Mouse (Mus musculus): Measurements from ENCODE around the gene Atp8b4.
"Not testable (repeated sequence)": the region's sequence is repeated elsewhere in the genome, so short reads cannot be mapped to it uniquely, and the experiment has no call there.

Gene Atp8b4

GRCm38 (mm10) chr2:126500521-126500920 lies at the start of gene Atp8b4:
Gene Atp8b4 (minus strand): TSS chr2:126500674.
- DNase-seq: no peak

DNA sequence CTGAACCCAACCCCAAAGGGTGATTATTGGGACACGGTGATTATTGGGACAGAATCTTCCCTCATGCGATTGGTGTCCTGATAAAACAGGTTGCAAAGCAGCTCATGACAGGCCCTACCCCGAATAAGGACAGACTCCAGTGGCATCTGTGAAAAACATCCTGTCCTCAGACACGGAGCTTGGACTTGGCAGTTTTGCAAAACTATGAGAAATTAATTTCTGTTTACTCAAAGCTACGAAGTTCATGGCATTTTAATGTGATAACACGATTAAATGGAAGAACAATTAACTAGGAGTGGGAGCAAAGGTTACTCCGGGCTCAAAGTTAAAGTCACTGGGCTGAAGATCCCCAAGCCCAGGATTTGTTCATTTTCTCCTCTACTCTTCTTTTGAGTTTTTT lies 49.2 kb upstream of the Atp8b4 start:
- no peak for DNase-seq

DNA sequence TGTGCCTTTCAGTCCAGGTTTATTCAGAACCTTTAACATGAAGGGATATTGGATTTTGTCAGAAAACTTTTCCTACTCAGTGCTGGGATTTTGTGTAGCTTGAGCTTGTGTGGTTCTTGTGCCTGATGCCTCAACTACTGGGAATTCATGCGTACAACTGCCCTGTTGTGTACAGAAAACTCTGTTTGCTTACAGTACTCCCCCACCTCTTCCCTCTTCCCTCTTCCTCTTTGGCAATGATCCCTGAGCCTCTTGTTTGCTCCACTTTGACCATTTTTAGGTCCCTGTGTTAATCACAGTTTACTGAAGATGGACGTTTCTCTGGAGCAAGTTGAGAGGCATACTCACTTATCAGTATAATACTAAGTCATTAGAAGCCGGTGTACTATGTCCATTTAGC lies 45.9 kb upstream of the Atp8b4 start:
- DNase-seq: no peak

- DNase-seq: no peak
Observed at GRCm38 (mm10) chr2:126545297-126545696, 44.8 kb upstream of the Atp8b4 start.

DNA sequence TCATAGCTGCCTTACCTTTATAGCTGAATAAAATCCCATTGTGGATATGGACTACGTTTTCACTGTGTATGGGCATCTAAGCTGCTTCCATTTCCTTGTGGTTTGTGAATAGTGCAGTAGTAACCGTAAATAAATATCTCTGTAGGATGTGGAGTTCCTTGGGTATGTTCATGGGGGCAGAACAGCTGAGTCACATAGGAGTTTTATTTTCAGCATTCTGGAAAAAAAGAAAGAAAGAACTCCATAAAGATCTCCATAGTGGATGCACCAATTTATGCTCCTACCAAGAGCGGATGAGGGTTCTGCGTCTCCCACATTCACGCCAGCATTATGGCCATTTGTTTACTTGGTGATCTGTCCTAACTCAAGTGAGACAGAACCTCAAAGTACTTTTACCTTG lies 41.7 kb upstream of the Atp8b4 start:
- no peak for DNase-seq

GRCm38 (mm10) chr2:126540390-126540925 lies 40.0 kb upstream of the Atp8b4 start:
- no peak for DNase-seq

DNA sequence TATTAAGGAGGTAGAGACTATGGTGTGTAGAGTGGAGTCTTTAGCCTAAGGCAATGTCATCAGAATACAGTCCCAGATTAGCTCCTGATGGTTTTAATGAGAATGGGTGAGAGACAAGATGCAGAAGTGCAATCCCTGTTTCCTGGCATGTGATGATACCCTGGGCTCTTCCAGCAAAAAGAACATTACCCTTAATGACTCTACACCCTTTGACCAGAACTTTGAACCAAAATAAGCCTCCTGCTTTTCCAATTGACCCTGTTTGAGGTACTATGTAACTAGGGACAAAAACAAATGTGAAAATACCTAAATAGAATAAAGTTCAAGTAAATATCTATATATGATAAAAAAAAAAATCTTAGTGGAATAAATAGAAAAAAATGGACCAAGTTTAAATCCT lies 37.2 kb upstream of the Atp8b4 start:
- DNase-seq: no peak

DNA sequence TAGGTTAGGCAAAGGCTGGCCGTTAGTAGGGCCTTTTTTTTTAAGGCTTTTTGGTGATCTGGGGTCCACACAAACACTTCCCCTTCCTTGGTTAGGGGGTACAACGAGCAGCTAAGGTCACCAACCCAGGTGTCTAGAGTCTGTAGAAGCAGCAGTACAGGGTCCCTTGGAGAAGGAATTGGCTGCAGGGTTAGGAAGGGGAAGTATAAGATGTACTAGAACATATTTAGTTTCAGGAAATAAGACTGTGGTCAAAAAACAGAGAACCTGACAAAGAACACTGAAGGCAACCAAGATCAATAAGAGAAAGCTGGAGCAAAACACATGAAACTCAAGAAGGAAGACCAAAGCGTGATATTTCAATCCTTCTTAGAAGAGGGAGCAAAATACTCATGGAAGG lies 30.1 kb upstream of the Atp8b4 start:
- DNase-seq: no peak

DNA sequence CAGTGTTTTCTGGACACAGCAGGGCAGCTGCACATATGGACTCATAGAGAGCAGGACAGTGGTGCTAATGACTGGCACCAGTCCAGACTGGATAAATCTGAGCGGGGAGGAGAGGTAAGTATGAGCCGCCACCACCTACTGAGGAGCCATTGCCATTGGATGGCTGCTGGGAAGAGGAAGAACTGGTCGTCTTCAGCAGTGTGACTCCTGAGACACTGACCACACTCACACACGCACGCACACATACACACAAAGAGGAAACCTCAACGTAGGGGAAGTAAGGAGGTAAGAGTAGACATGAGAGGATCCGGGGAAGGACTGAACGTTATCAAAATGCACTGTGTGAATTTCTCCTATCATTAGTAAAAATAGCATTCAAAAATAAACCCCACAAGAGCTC lies 27.0 kb upstream of the Atp8b4 start:
- DNase-seq: no peak

GRCm38 (mm10) chr2:126524271-126524670 lies 23.8 kb upstream of the Atp8b4 start:
- DNase-seq: no peak

DNA sequence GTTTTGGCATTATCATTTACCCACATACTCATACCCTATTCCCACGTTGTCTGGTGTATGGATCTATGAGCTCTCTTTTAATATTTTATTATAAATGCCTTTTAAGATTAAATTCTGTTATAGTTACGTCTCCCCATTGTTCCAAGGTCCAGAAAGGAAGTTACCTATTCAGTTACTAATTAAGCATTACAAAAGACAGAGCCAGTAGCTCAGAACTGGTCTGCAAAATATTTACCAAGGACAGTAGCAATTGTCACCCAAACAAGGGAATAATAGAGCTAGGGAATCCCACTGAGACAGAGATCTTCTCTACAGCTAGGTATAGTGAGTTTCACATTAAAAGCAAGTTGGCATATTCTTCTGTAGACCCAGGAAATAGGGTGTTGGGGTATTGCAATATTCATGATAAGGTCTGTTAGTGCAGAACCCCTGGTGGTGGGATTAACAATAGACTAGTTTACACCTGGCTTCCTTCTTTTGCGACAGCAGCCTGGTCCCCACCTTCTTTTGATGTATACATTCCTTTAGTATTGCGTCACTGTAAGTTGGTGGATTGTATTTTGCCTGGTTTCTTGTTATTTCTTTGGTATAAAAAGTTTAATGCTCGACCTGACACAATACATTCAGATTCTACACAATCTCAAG lies 22.7 kb upstream of the Atp8b4 start:
- DNase-seq: not testable (repeated sequence)

GRCm38 (mm10) chr2:126522056-126522455 lies 21.6 kb upstream of the Atp8b4 start:
- no peak for DNase-seq

DNA sequence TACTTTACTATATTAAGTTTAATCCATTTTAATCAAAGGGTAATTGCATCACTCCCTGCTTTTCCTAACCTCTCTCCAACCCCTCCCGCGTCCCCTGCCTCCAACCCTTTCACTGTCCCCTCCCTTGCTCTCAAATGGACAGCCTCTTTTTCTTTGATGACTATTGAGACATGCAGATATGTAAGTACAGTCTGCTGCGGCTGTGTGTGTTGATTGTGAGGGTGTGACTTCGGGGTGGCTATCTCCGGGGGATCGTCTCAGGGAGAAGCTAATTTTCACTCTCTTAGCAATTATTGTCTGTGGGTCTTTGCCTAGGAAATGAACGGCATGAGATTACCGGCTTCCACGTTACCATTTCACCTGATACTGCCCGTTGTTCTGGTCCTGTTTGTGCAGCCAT lies 21.0 kb upstream of the Atp8b4 start:
- no peak for DNase-seq

DNA sequence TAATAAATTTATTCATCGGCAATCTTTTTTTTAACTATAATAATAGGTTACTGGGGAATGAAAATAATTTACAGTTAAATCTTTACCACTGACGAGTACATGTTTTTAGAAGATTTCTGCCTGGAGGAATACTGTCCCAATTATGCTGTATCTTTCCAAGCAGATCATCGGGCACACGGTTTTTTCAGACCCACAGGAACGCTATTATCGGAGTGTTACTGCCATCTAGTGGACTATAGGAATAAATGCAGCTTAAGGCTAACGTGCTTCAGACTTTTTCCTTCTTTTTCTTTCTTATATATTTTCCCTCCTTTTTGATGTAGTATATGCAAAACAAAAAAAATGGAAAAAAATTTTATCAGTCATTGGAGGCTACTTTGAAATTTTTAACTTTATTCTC lies 20.4 kb upstream of the Atp8b4 start:
- DNase-seq: peak; percentile 74

DNA sequence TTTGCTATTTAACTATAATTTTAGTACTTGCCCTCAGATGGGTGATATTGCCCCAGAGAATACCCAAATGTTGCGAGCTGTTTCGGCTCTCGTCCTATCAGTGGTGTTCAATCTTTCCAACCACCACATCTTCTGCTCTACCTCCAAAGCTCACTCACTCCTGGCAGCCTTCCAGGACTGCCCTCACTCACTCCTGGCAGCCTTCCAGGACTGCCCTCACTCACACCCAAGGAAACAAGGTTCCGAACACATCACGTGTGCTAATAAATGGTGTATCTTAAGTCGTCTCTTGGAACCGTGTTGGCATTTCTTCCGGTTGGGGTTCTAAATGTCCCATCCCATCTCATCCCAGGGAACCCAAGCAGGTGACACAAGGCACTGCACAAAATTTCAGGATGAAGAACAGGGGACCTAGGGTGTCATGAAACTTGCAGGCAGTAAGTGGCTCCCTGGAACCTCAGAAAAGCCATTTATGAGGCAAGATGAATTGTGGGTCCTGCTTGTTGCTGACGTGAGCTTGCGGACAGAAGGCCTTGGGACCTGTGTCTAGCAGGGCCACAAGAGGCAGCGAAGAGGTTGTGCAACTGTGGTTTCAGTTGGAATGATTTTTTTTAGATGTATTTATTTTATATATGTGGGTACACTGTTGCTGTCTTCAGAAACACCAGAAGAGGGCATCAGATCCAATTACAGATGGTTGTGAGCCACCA lies 19.6 kb upstream of the Atp8b4 start:
- no peak for DNase-seq

GRCm38 (mm10) chr2:126515069-126515826 lies 14.8 kb upstream of the Atp8b4 start:
- no peak for DNase-seq

- no peak for DNase-seq
Observed at GRCm38 (mm10) chr2:126508228-126508627, 7.8 kb upstream of the Atp8b4 start.

GRCm38 (mm10) chr2:126507477-126507876 lies 7.0 kb upstream of the Atp8b4 start:
- DNase-seq: no peak

GRCm38 (mm10) chr2:126505156-126505555 lies 4.7 kb upstream of the Atp8b4 start:
- no peak for DNase-seq

DNA sequence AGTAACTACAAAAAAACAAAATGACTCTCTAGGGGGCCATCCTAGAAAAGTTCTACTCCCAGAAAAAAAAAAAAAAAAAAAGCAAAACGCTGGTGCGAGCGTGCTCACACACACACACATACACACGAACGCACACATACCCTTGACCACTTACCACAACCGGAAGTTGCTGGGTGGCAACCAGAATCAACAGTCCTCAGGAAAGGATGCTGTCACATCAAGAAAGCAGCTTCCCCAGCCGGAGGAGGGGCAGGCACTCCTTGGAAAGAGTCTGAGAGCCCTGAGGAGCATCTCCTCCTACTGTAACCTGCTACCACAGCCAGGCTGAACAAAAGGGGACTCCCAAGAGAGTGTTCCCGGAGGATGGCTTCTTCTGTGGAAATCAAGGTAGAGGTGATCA lies 744 bp downstream of the Atp8b4 start:
- no peak for DNase-seq

GRCm38 (mm10) chr2:126498761-126499452 lies 1.6 kb downstream of the Atp8b4 start:
- no peak for DNase-seq

GRCm38 (mm10) chr2:126496838-126497237 lies 3.6 kb downstream of the Atp8b4 start:
- DNase-seq: no peak

All from retina, postnatal 1 day (tissue).